Mouse (Mus musculus) gastrocnemius, postnatal 14 days (tissue): ENCODE data around the gene Olfr582. TPM values are rescaled to one million over a fixed set of nuclear protein-coding genes. Genes with fewer than 3 reads are reported as not detected.

Source experiments
- DNase-seq: peaks from one replicate; pipeline ENCODE4 v3.0.0; 2021; ENCODE audit warnings: mixed read lengths
- intact Hi-C: fragments of 180-260 bp; cut with DNase I; formaldehyde crosslinking; loops from one replicate; pipeline ENCODE4 v1.15.1; 2025; ENCODE audit warnings: low total_unique reads
- long read RNA-seq, 2 experiments: library from polyadenylated mRNA; stranded (forward); transcript quantifications; one replicate each; pipeline ENCODE4 v2.0.0; 2021
- total RNA-seq, 2 experiments: library from RNA; stranded (reverse); gene quantifications; 2 replicates each; pipeline ENCODE4 v1.2.3; 2021

Gene Olfr582
- total RNA-seq, result not detected
- long read RNA-seq, experiment 1, result 0 reads
- long read RNA-seq, experiment 2, result 0 reads

- intact Hi-C loops, result no loop called here
- DNase-seq, result no peak
Observed at GRCm38 (mm10) chr7:103037724-103038123, at the start of gene Olfr582. Gene Olfr582, plus strand, starts transcription at chr7:103038024.

GRCm38 (mm10) chr7:102989224-102989623, 48.6 kb upstream of the Olfr582 start, which contains the start of gene Olfr578:
Gene Olfr578, minus strand, starts transcription at chr7:102989324.
- no peak for DNase-seq
- intact Hi-C loops, result no loop called here

- DNase-seq, result no peak
- intact Hi-C loops, result no loop called here
Observed at GRCm38 (mm10) chr7:103051000-103051399, 13.2 kb downstream of the Olfr582 start, which contains the start of gene Olfr583. Gene Olfr583, plus strand, starts transcription at chr7:103051300.

- intact Hi-C loops, result no loop called here
- no peak for DNase-seq
Observed at GRCm38 (mm10) chr7:103081585-103081984, 43.8 kb downstream of the Olfr582 start, which contains the start of gene Olfr584. Gene Olfr584, plus strand, starts transcription at chr7:103081885.

Other genes starting within 250 kb of the Olfr582 start
- not detected for gene Olfr564, start 234.5 kb upstream of the Olfr582 start, total RNA-seq
- gene Olfr566, start 179.3 kb upstream of the Olfr582 start, total RNA-seq, result not detected
- gene Olfr568, start 160.9 kb upstream of the Olfr582 start, total RNA-seq, result not detected
- gene Olfr569, start 147.1 kb upstream of the Olfr582 start, total RNA-seq, result not detected
- gene Olfr570, start 143.4 kb upstream of the Olfr582 start, total RNA-seq, result not detected
- not detected for gene Olfr571, start 120.5 kb upstream of the Olfr582 start, total RNA-seq
- not detected for gene Olfr572, start 113.6 kb upstream of the Olfr582 start, total RNA-seq
- gene Olfr573-ps1, start 95.4 kb upstream of the Olfr582 start, total RNA-seq, result not detected
- not detected for gene Olfr574, start 89.6 kb upstream of the Olfr582 start, total RNA-seq
- not detected for gene Olfr575, start 79.2 kb upstream of the Olfr582 start, total RNA-seq
- gene Olfr576, start 75.4 kb upstream of the Olfr582 start, total RNA-seq, result not detected
- gene Olfr577, start 62.1 kb upstream of the Olfr582 start, total RNA-seq, result not detected
- gene Olfr578, start 48.7 kb upstream of the Olfr582 start, total RNA-seq, result not detected
- not detected for gene Olfr583, start 13.3 kb downstream of the Olfr582 start, total RNA-seq
- gene Olfr584, start 43.9 kb downstream of the Olfr582 start, total RNA-seq, result not detected
- gene Olfr585, start 59.7 kb downstream of the Olfr582 start, total RNA-seq, result not detected
- not detected for gene Olfr586, start 87.6 kb downstream of the Olfr582 start, total RNA-seq
- gene Olfr588-ps1, start 102.9 kb downstream of the Olfr582 start, total RNA-seq, result not detected
- gene Olfr589, start 118.3 kb downstream of the Olfr582 start, total RNA-seq, result not detected
- gene Olfr591, start 140.3 kb downstream of the Olfr582 start, total RNA-seq, result not detected
- not detected for gene Olfr592, start 146.8 kb downstream of the Olfr582 start, total RNA-seq
- gene Olfr593, start 173.8 kb downstream of the Olfr582 start, total RNA-seq, result not detected
- gene Olfr594, start 179.0 kb downstream of the Olfr582 start, total RNA-seq, result not detected
- not detected for gene Usp17ld, start 214.5 kb downstream of the Olfr582 start, total RNA-seq